Mouse (Mus musculus): ENCODE measurements around the gene Shc1. TPM values are rescaled to one million over a fixed set of nuclear protein-coding genes. Genes with fewer than 3 reads are reported as not detected.

Gene Shc1
- polyA plus RNA-seq, 1 experiment from 2014 or later, result 13.9 TPM

DNA sequence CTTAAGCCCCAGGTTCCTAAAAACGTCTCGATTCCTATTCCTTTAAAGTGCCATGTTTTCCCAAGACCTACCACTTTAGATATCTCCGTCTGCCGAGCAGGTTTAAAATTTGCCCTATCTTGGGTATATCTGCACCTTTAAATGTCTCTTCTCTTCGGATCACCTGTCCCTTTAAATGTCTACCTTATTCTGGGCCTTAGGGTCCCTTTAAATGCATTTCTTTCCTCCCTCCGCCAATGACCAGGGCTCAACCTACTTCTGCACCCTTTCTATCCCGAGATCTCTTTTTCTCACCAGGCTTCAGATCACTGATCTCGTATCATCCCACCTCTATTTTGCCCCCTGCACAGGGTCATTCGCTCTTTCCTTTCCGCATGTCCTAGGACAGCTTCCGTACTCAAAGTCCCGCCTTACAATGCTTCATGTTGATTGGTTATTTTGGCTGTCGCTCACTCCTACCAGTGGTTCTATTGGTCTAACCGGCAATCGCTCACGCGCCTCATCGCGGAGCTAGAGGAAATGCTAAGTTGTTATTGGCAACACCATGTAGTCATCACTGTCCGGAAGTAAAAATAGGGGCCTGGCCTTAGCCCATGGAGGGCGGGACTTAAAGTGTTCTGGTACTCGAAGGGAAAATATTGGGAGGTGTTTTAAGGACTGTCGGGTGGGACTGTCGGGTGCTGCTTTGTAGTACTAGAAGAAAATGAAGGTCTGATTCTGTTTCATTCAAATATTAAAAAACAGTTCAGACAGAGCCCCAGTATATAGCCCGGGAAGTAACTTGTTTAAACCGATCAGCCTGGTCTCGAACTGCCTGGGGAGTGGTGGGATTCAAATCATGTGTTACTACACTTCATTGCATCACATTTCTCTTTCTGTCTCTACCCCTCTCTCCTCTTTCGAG lies 6.5 kb upstream of the Shc1 start, which contains the start of gene Flad1:
TSS of gene Flad1 (minus strand) at position 381 of the 904 bp plus-strand sequence.
- DNase-seq (ENCODE audit: low spot score) (peak; percentile 100), ATAC-seq (ENCODE audit: low FRiP score) (peak; percentile 99)
- H3K4me1 ChIP-seq (replicated peaks; ENCODE audit: control insufficient read depth, insufficient read depth, low read length), result peaks cover 8% of the 10 kb centered on the region
- H3K4me2 ChIP-seq (replicated peaks), result peak within 1 kb of the TSS; percentile 80
- H3K9ac ChIP-seq, result peak within 1 kb of the TSS; percentile 64
- H3K36me3 ChIP-seq (replicated peaks; ENCODE audit: control insufficient read depth, insufficient read depth), result peaks cover 27% of the 10 kb centered on the region
- H3K27me3 ChIP-seq (ENCODE audit: control insufficient read depth, insufficient read depth, low read length), result no peaks in the 10 kb centered on the region
- WGBS, result 6% methylated on average over 28 of the region's 28 CpGs
- no peaks in the 10 kb centered on the region for H3K9me3 ChIP-seq (ENCODE audit: control insufficient read depth, low read length)
- peak within 1 kb of the TSS; percentile 45 for H3K4me3 ChIP-seq (replicated peaks; ENCODE audit: low read length)
- peak within 1 kb of the TSS; percentile 75 for H3K27ac ChIP-seq

GRCm38 (mm10) chr3:89416158-89416557 lies 2.1 kb upstream of the Shc1 start:
- Histone ChIP-seq H3K27me3 (ENCODE audit: control insufficient read depth, insufficient read depth, low read length) (no peaks in the 10 kb centered on the region), H3K9me3 (ENCODE audit: control insufficient read depth, low read length) (no peaks in the 10 kb centered on the region), H3K36me3 (replicated peaks; ENCODE audit: control insufficient read depth, insufficient read depth) (peaks cover 18% of the 10 kb centered on the region), H3K4me1 (replicated peaks; ENCODE audit: control insufficient read depth, insufficient read depth, low read length) (peaks cover 21% of the 10 kb centered on the region), H3K9ac (no peak overlapping the region), H3K27ac (no peak overlapping the region), H3K4me2 (replicated peaks) (no peak overlapping the region), H3K4me3 (replicated peaks; ENCODE audit: low read length) (no peak overlapping the region)
- 97% methylated on average over 8 of the region's 8 CpGs for WGBS
- no peak for DNase-seq (ENCODE audit: low spot score)
- no peak for ATAC-seq (ENCODE audit: low FRiP score)

GRCm38 (mm10) chr3:89417131-89417530 lies 1.1 kb upstream of the Shc1 start:
- H3K27ac ChIP-seq, result 0 out of 2 replicates have a peak overlapping the region, but pooled peaks have one; percentile 44
- peak overlapping the region; percentile 59 for H3K9ac ChIP-seq
- WGBS, result 32% methylated on average over 2 of the region's 2 CpGs
- H3K9me3 ChIP-seq (ENCODE audit: control insufficient read depth, low read length), result no peaks in the 10 kb centered on the region
- ATAC-seq (ENCODE audit: low FRiP score) (no peak), DNase-seq (ENCODE audit: low spot score) (no peak)
- H3K4me3 ChIP-seq (replicated peaks; ENCODE audit: low read length), result peak overlapping the region; percentile 55
- peaks cover 18% of the 10 kb centered on the region for H3K36me3 ChIP-seq (replicated peaks; ENCODE audit: control insufficient read depth, insufficient read depth)
- no peaks in the 10 kb centered on the region for H3K27me3 ChIP-seq (ENCODE audit: control insufficient read depth, insufficient read depth, low read length)
- peak overlapping the region; percentile 88 for H3K4me2 ChIP-seq (replicated peaks)
- H3K4me1 ChIP-seq (replicated peaks; ENCODE audit: control insufficient read depth, insufficient read depth, low read length), result peaks cover 28% of the 10 kb centered on the region

GRCm38 (mm10) chr3:89417840-89418169 lies 438 bp upstream of the Shc1 start:
- H3K9me3 ChIP-seq (ENCODE audit: control insufficient read depth, low read length), result no peaks in the 10 kb centered on the region
- peak overlapping the region; percentile 55 for H3K4me3 ChIP-seq (replicated peaks; ENCODE audit: low read length)
- peak; percentile 53 for ATAC-seq (ENCODE audit: low FRiP score)
- peaks cover 29% of the 10 kb centered on the region for H3K4me1 ChIP-seq (replicated peaks; ENCODE audit: control insufficient read depth, insufficient read depth, low read length)
- peak overlapping the region; percentile 59 for H3K9ac ChIP-seq
- H3K36me3 ChIP-seq (replicated peaks; ENCODE audit: control insufficient read depth, insufficient read depth), result peaks cover 18% of the 10 kb centered on the region
- DNase-seq (ENCODE audit: low spot score), result peak; percentile 75
- WGBS, result under 1% methylated on average over 20 of the region's 20 CpGs
- H3K27ac ChIP-seq, result peak overlapping the region; percentile 44; the same call in 1 of the 2 replicates
- H3K4me2 ChIP-seq (replicated peaks), result peak overlapping the region; percentile 88
- no peaks in the 10 kb centered on the region for H3K27me3 ChIP-seq (ENCODE audit: control insufficient read depth, insufficient read depth, low read length)

DNA sequence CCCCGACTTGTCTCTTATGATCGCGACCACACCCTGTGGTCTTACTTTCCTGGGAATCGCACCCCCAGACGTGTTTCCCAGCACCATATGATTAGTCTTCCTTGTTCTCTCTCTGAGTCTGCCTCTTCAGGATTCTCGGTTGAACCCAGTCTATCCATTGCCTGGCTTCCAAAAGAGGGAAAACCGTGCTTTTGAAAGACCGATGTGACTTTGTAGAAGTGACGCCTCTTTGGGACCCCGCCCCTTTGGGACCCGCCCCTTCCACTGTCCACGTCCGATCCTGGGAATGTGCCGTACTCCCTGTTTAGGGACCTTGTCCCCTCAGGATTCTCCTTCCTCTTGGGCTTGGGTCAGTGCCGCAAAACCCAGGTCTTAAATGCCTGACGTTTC lies 613 bp downstream of the Shc1 start:
- peak; percentile 60 for DNase-seq (ENCODE audit: low spot score)
- under 1% methylated on average over 16 of the region's 16 CpGs for WGBS
- Histone ChIP-seq H3K27me3 (ENCODE audit: control insufficient read depth, insufficient read depth, low read length) (no peaks in the 10 kb centered on the region), H3K36me3 (replicated peaks; ENCODE audit: control insufficient read depth, insufficient read depth) (peaks cover 18% of the 10 kb centered on the region), H3K4me2 (replicated peaks) (peak overlapping the region; percentile 88), H3K9ac (peak overlapping the region; percentile 59), H3K27ac (peak overlapping the region; percentile 90), H3K9me3 (ENCODE audit: control insufficient read depth, low read length) (no peaks in the 10 kb centered on the region), H3K4me3 (replicated peaks; ENCODE audit: low read length) (peak overlapping the region; percentile 55), H3K4me1 (replicated peaks; ENCODE audit: control insufficient read depth, insufficient read depth, low read length) (peaks cover 29% of the 10 kb centered on the region)
- ATAC-seq (ENCODE audit: low FRiP score), result peak; percentile 2; the same call in 1 of the 2 replicates

DNA sequence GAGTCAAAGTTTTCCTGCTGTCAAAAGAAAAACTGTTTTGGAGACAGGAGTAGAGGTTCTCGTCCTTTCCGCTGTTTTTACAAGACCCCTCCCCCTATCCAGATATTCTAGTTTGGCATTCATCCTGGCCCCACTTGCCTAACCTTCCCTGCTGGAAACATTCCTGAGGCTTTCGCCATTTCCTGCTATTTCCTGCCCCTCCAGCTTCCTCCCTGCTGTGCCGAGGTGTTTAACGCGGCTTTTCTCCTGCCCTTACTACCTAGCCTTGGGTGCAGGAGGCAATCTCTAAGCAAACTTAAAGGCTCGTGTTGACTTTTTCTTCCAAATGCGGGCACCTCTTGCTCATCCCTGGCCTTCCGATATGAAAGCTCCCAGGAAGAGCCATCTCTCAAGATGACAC lies 1.3 kb downstream of the Shc1 start:
- H3K27ac ChIP-seq, result peak overlapping the region; percentile 90

DNA sequence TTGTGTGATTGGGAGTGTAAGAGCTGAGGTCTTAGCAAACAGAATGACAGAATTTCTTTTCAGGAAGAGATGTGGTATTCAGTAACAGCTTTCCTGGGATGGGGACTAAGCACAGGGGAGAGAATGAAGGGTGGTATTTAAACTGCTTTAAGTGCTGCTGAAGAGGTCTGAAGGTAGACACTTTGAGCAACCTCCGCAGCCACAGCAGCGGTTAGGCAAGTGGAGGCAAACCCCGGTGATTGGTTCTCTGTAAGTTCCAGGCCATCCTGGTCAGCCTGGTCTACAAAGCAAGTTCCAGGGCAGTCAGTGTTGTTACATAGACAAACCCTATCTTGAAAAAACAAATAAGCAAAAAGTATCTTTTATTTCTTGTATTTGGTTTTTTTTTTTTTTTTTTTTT lies 1.7 kb downstream of the Shc1 start:
- peak overlapping the region; percentile 88 for H3K4me2 ChIP-seq (replicated peaks)
- no peaks in the 10 kb centered on the region for H3K9me3 ChIP-seq (ENCODE audit: control insufficient read depth, low read length)
- no peak for DNase-seq (ENCODE audit: low spot score)
- H3K9ac ChIP-seq, result 0 out of 2 replicates have a peak overlapping the region, but pooled peaks have one; percentile 59
- peaks cover 15% of the 10 kb centered on the region for H3K36me3 ChIP-seq (replicated peaks; ENCODE audit: control insufficient read depth, insufficient read depth)
- H3K27ac ChIP-seq, result peak overlapping the region; percentile 90; the same call in 1 of the 2 replicates
- 43% methylated on average over 3 of the region's 3 CpGs for WGBS
- peaks cover 29% of the 10 kb centered on the region for H3K4me1 ChIP-seq (replicated peaks; ENCODE audit: control insufficient read depth, insufficient read depth, low read length)
- H3K27me3 ChIP-seq (ENCODE audit: control insufficient read depth, insufficient read depth, low read length), result no peaks in the 10 kb centered on the region
- no peak for ATAC-seq (ENCODE audit: low FRiP score)
- H3K4me3 ChIP-seq (replicated peaks; ENCODE audit: low read length), result peak overlapping the region; percentile 55; the same call in 1 of the 2 replicates

More for the DNA sequence above, 1.3 kb downstream of the Shc1 start:
- ATAC-seq (ENCODE audit: low FRiP score), result no peak
- Histone ChIP-seq H3K9me3 (ENCODE audit: control insufficient read depth, low read length) (no peaks in the 10 kb centered on the region), H3K4me1 (replicated peaks; ENCODE audit: control insufficient read depth, insufficient read depth, low read length) (peaks cover 29% of the 10 kb centered on the region), H3K4me3 (replicated peaks; ENCODE audit: low read length) (peak overlapping the region; percentile 55), H3K4me2 (replicated peaks) (peak overlapping the region; percentile 88), H3K9ac (peak overlapping the region; percentile 59), H3K27me3 (ENCODE audit: control insufficient read depth, insufficient read depth, low read length) (no peaks in the 10 kb centered on the region), H3K36me3 (replicated peaks; ENCODE audit: control insufficient read depth, insufficient read depth) (peaks cover 15% of the 10 kb centered on the region)
- 3% methylated on average over 9 of the region's 9 CpGs for WGBS
- DNase-seq (ENCODE audit: low spot score), result no peak

GRCm38 (mm10) chr3:89420421-89420820 lies 2.2 kb downstream of the Shc1 start:
- Histone ChIP-seq H3K9ac (no peak overlapping the region), H3K27ac (peak overlapping the region; percentile 50; the same call in 1 of the 2 replicates), H3K4me2 (replicated peaks) (peak overlapping the region; percentile 56), H3K9me3 (ENCODE audit: control insufficient read depth, low read length) (no peaks in the 10 kb centered on the region), H3K36me3 (replicated peaks; ENCODE audit: control insufficient read depth, insufficient read depth) (peaks cover 12% of the 10 kb centered on the region; the same call in 1 of the 2 replicates), H3K4me1 (replicated peaks; ENCODE audit: control insufficient read depth, insufficient read depth, low read length) (peaks cover 29% of the 10 kb centered on the region), H3K4me3 (replicated peaks; ENCODE audit: low read length) (no peak overlapping the region), H3K27me3 (ENCODE audit: control insufficient read depth, insufficient read depth, low read length) (no peaks in the 10 kb centered on the region)
- WGBS, result 71% methylated on average over 2 of the region's 2 CpGs
- no peak for ATAC-seq (ENCODE audit: low FRiP score)
- DNase-seq (ENCODE audit: low spot score), result no peak

DNA sequence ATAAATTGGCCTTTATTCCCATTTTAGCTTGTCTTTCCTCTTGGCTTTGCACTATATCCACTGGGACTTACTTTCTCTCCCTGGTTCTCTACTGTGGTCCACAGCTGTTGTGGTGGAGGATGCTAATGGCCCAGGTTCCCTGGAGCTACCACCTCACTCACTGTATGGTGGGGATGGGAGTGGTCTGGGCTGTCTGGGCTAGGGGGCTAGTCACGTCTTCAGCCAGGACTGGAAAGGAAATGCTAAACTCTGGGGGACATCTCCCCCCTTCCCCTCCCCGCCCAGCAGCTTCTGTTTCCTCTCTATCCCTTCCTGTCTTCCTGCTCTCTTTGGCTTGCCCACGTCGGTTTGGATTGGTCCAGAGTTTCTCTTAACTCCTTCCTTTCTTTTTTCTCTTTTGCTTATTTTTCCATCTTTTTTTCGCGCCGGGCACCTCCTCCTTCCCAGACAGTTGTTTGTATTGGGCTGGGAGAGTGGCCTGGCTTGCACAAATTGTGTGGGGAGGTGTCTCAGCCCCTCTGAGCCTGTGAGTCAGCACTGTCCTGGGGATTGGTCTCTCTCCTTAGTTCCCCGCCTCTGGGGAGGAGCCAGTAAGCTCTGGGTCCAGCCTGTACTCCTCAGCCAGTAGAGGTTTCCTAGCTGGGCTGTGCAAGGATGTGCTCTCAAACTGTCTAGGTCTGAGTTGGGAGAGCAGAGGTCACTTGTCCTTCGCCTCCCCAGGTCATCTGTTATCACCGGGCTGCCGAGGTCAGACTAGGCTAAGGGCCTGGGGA lies 2.9 kb downstream of the Shc1 start:
- WGBS, result 3% methylated on average over 11 of the region's 11 CpGs
- H3K4me3 ChIP-seq (replicated peaks; ENCODE audit: low read length), result peak overlapping the region; percentile 27
- ATAC-seq (ENCODE audit: low FRiP score), result peak; percentile 54; the same call in 1 of the 2 replicates
- peak overlapping the region; percentile 57 for H3K9ac ChIP-seq
- H3K27me3 ChIP-seq (ENCODE audit: control insufficient read depth, insufficient read depth, low read length), result no peaks in the 10 kb centered on the region
- H3K9me3 ChIP-seq (ENCODE audit: control insufficient read depth, low read length), result no peaks in the 10 kb centered on the region
- 0 out of 2 replicates have a peak, but pooled peaks cover 7% of the 10 kb centered on the region for H3K36me3 ChIP-seq (replicated peaks; ENCODE audit: control insufficient read depth, insufficient read depth)
- H3K4me1 ChIP-seq (replicated peaks; ENCODE audit: control insufficient read depth, insufficient read depth, low read length), result peaks cover 29% of the 10 kb centered on the region
- peak overlapping the region; percentile 56 for H3K4me2 ChIP-seq (replicated peaks)
- H3K27ac ChIP-seq, result peak overlapping the region; percentile 50; the same call in 1 of the 2 replicates
- DNase-seq (ENCODE audit: low spot score), result peak; percentile 48
